Mouse (Mus musculus): ENCODE data around the gene Fcrls.

Gene Fcrls

GRCm38 (mm10) chr3:87263436-87263835, at the start of gene Fcrls:
Fcrls (minus strand) TSS chr3:87263738.
- DNase-seq (ENCODE audit: low read depth, low spot score) = no peak

GRCm38 (mm10) chr3:87309922-87310321, 46.4 kb upstream of the Fcrls start:
- no peak for DNase-seq (ENCODE audit: low read depth, low spot score)

- DNase-seq (ENCODE audit: low read depth, low spot score) = no peak
These were observed 36.4 kb upstream of the Fcrls start for GRCm38 (mm10) chr3:87299901-87300300.

- no peak for DNase-seq (ENCODE audit: low read depth, low spot score)
These were observed 10.8 kb upstream of the Fcrls start for GRCm38 (mm10) chr3:87274372-87274771.

GRCm38 (mm10) chr3:87266581-87266980, 3.0 kb upstream of the Fcrls start:
- DNase-seq (ENCODE audit: low read depth, low spot score) = no peak

- no peak for DNase-seq (ENCODE audit: low read depth, low spot score)
These were observed 8.3 kb downstream of the Fcrls start for GRCm38 (mm10) chr3:87255239-87255638.

- DNase-seq (ENCODE audit: low read depth, low spot score) = no peak
These were observed 14.0 kb downstream of the Fcrls start for GRCm38 (mm10) chr3:87249571-87249970.

- no peak for DNase-seq (ENCODE audit: low read depth, low spot score)
These were observed 16.2 kb downstream of the Fcrls start for GRCm38 (mm10) chr3:87247292-87247691.

- DNase-seq (ENCODE audit: low read depth, low spot score) = peak; percentile 24
These were observed 19.9 kb downstream of the Fcrls start for GRCm38 (mm10) chr3:87243654-87244053.

- DNase-seq (ENCODE audit: low read depth, low spot score) = no peak
These were observed 22.6 kb downstream of the Fcrls start for GRCm38 (mm10) chr3:87240909-87241308.

- no peak for DNase-seq (ENCODE audit: low read depth, low spot score)
These were observed 39.9 kb downstream of the Fcrls start for GRCm38 (mm10) chr3:87223636-87224035.

- DNase-seq (ENCODE audit: low read depth, low spot score) = no peak
These were observed 41.2 kb downstream of the Fcrls start for GRCm38 (mm10) chr3:87222346-87222745.

GRCm38 (mm10) chr3:87215176-87215575, 48.4 kb downstream of the Fcrls start:
- DNase-seq (ENCODE audit: low read depth, low spot score) = no peak

GRCm38 (mm10) chr3:87214221-87214864, 49.2 kb downstream of the Fcrls start:
- no peak for DNase-seq (ENCODE audit: low read depth, low spot score)

- no peak for DNase-seq (ENCODE audit: low read depth, low spot score)
These were observed 57.0 kb downstream of the Fcrls start for GRCm38 (mm10) chr3:87206336-87207075.
